Mouse (Mus musculus): Measurements from ENCODE around the gene Ubl3.

Ubl3 gene

DNA sequence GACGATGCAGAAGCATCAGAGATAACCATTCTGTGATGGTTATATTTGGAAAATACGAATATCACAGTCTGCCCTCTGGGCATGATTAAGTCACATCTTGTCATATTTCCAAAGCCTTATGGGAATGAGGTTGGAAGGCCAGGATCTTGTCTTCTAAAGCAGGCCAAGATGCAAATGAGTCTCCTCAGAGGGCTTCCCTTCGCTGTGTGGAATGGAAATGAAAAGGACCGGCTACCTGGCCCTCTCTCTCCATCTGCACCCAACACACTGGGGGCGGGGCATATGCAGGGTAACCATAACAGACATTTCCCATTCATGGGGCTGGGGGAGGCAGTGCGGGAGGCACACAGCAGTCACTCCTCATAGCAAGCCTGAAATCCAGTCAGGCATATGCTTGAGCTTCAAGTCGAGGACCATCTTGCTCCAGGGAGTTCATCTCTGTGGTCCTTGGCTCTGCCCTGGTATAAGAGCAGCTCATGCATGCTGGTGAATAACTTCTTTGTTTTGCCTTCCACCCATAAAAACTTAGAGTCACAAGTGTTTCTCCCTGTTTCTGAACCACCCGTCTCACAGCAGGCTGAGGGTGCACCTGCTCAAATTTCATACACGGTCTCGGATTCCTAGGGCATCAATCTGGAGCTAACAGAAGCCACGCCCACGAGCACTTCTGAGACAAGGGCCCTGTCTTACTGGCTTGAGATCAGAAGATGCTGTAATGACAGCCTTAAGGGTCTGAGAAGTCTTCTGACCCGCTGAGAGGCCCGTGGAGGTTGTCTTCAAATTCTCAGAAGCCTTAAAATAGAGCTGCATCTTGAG lies 83.8 kb downstream of the Ubl3 start:
- DNase-seq: no peak

DNA sequence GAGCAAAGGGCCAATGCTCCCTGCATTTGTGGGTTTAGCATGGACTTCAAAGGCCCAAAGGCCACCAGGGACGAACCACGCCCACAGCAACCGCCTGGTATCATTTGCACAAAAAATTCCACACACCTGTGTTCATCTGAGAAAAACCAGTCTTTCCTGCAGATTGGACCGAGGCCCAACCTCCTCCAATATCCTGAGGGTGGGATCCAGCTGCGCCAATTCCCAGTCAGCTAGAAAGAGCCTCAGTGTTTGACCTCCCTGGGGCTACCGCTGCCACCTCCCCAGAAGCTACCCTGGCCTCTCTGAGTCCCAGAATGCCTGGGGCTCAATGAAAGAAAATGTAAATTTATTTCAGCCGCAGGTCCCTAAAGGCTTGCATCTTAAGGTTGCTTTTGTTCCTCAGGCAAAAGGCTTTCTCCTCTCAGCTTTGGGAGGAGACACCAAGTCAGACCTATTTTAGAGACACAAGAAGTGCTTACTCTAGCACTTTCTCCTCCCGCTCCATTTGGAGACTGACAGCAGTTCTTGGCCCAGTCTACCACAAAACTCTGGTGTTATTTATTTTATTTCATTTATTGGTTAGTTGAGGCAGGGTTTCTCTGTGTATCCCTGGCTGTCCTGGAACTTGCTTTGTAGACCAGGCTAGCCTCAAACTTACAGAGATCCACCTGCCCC lies 85.5 kb downstream of the Ubl3 start:
- DNase-seq: no peak

DNA sequence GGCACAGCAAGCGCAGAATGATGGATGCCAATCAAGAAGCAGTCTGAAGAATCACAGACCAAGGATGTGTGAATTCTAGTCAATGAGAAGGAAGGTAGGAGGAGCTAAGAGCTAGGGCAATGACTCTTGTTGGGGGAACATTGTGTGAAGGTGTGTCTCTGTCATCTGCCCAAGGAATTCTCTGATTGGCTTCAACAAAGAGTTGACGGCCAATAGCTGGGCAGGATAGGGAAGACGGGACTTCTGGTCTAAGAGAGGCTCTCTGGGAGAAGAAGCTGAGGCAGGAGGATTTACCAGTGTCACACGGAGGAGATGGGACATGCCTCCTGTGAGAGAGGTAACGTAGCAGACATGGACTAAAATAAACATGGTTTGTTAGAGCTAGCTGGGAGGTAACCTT lies 86.5 kb downstream of the Ubl3 start:
- DNase-seq: no peak

DNA sequence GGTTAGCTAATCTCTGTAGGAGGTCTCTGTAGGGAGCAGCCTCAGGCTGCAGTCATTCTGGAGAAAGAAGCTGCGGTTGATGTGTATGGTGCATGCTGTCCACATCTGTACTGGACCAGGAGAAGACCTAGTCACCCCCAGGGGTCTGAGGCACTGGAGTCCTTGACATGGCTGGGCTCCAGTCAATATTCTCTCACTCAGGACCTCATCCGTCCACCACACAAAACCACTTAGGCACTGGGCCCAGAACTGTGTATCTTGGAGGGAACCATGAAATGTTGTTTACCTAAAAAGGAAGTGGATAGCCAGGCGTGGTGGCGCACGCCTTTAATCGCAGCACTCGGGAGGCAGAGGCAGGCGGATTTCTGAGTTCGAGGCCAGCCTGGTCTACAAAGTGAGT lies 87.5 kb downstream of the Ubl3 start:
- DNase-seq: no peak

DNA sequence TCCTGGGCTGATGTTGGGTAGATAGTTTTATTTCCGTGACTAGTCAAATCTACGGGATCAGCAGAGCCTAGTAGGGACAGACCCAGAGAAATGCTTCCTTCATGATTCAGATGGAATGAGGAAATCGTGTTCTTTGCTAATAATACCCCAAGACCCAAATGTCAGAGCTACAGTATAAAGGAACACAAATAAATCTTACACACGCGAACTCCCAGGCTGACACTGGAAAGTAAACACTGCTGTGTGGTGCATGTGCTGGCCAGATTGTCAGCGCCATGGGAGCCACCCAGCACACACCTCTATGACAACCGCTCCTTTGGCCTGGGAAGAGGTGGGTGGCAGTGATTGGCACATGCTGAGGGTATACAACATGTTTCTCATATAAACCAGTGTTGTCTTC lies 88.1 kb downstream of the Ubl3 start:
- no peak for DNase-seq

DNA sequence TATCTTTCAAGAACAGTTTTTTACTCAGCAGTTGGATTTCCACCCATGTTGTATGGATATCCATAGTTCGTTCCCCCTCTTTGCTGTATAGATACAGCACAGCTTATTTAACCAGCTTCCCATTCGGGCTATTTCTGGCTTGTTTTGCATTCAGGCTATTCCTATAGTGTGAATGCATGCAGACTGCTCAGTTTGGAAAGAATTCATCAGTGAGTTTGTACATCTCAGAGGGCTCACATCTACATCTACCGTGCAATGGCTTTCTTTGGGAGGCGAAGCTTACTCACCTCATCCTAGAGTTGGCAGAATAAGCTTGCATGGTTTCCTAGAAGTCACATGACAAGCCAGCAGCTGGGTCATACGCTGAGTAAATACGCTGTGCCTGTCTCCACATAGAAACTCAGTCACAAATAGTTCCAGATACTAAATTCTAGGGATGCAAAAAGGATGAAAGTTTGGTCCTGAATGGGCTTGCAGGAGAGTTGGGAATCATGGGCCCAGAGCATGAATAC lies 88.8 kb downstream of the Ubl3 start:
- DNase-seq: no peak

All from lung, postnatal 4 days (tissue).